Mouse (Mus musculus) adrenal gland, postnatal 4 days (tissue): ENCODE results near the gene 1500011B03Rik. TPM values are rescaled to one million over a fixed set of nuclear protein-coding genes. Genes with fewer than 3 reads are reported as not detected.

Source experiments
- microRNA-seq: library from miRNA; unstranded; fragments of <30 nt; microRNA quantifications from one replicate; pipeline ENCODE4 v1.2.0, GENCODE M21; 2021
- total RNA-seq, 2 experiments: library from RNA; stranded (reverse); gene quantifications; 2 replicates each; pipeline ENCODE4 v1.2.3; 2021

Gene 1500011B03Rik
- total RNA-seq, 2 experiments from 2014 or later: 88.4 to 91.9 TPM

Small RNA genes lying within 50 kb of the gene (microRNA-seq; reads per million reads assigned to microRNA genes)
- 13.9 reads per million, percentile 25 among the genes with 10 or more reads in this experiment for gene Mir6240

Other genes starting within 250 kb of the 1500011B03Rik start
- 1 to 10 TPM; 2.4 to 8.0 TPM for gene Trpv4, start 165.0 kb downstream of the 1500011B03Rik start, total RNA-seq
- 10 to 100 TPM; 49.5 to 53.4 TPM for gene Gltp, start 132.5 kb downstream of the 1500011B03Rik start, total RNA-seq
- gene Tchp, start 115.7 kb downstream of the 1500011B03Rik start, total RNA-seq: 10 to 100 TPM; 16.3 to 16.9 TPM
- 100 to 1,000 TPM; 105 to 111 TPM for gene Ankrd13a, start 48.8 kb downstream of the 1500011B03Rik start, total RNA-seq
- gene Git2, start 48.0 kb downstream of the 1500011B03Rik start, total RNA-seq: 10 to 100 TPM; 56.2 to 59.5 TPM
- gene 4930519G04Rik, start 30.2 kb upstream of the 1500011B03Rik start, total RNA-seq: not detected
- under 1 TPM; 0.14 to 0.17 TPM for gene Gm9936, start 35.2 kb upstream of the 1500011B03Rik start, total RNA-seq
- 10 to 100 TPM in 1 of 2 experiments, 1 to 10 TPM in 1; 9.9 to 12.2 TPM for gene Oasl2, start 73.5 kb upstream of the 1500011B03Rik start, total RNA-seq
- 1 to 10 TPM; 1.0 to 1.2 TPM for gene Oasl1, start 99.8 kb upstream of the 1500011B03Rik start, total RNA-seq
- gene 2210016L21Rik, start 118.7 kb upstream of the 1500011B03Rik start, total RNA-seq: 10 to 100 TPM; 50.7 to 59.0 TPM
- 1 to 10 TPM; 1.8 to 4.4 TPM for gene Hnf1a, start 147.6 kb upstream of the 1500011B03Rik start, total RNA-seq
- gene Sppl3, start 187.7 kb upstream of the 1500011B03Rik start, total RNA-seq: 10 to 100 TPM; 91.7 to 92.3 TPM